Comparison of ENCODE assay signal across 16 mouse cellular contexts in genomic region chr2:165976874-165977273, GRCm38 (mm10). TPM values are rescaled to one million over a fixed set of nuclear protein-coding genes. Genes with fewer than 3 reads are reported as not detected.
DNase-seq lines count a peak whose midpoint lies in the region; ATAC-seq and TF ChIP-seq lines count a peak whose summit lies in the region.
"Had no signal": no experiment of that assay in that cellular context is flagged by ENCODE, and none has a peak within 500 bp of the region (broad histone marks: within the 10 kb centered on the region; RNA-seq: fewer than 3 reads in every experiment).

No protein-coding gene starts in this region.

- H3K4me3 ChIP-seq in G1E (ENCODE audit: low read depth, low read length): no peak overlapping the region
- H3K4me3 ChIP-seq in heart, embryonic 13.5 days: no peak overlapping the region
- H3K4me3 ChIP-seq in cerebellum, adult 2 months (replicated peaks; ENCODE audit: insufficient read depth, low read depth, low read length): no peak overlapping the region
- H3K4me3 ChIP-seq: forebrain, embryonic 10.5 days; intestine, embryonic 15.5 days; limb, embryonic 13.5 days had no signal

- no peak overlapping the region for H3K9ac ChIP-seq in heart, embryonic 13.5 days
- H3K9ac ChIP-seq: intestine, embryonic 15.5 days; limb, embryonic 13.5 days had no signal

- H3K9me3 ChIP-seq in G1E (replicated peaks): peaks cover 3% of the 10 kb centered on the region; the same call in 1 of the 2 replicates
- peaks cover 5% of the 10 kb centered on the region; the same call in 1 of the 2 replicates for H3K9me3 ChIP-seq in heart, embryonic 13.5 days
- H3K9me3 ChIP-seq: forebrain, embryonic 10.5 days; intestine, embryonic 15.5 days; limb, embryonic 13.5 days had no signal

- intact Hi-C loops in heart, postnatal 14 days (cut with DNase I): no loop called here

- 0 out of 2 replicates have a peak overlapping the region, but pooled peaks have one; percentile 5 for H3K27ac ChIP-seq in heart, embryonic 13.5 days (replicated peaks)
- H3K27ac ChIP-seq in cerebellum, adult 2 months (ENCODE audit: insufficient read depth, low read length): no peak overlapping the region
- H3K27ac ChIP-seq: forebrain, embryonic 10.5 days; intestine, embryonic 15.5 days; limb, embryonic 13.5 days had no signal

- TF ChIP-seq POLR2A in cerebellum, adult 2 months (IDR thresholded peaks at IDR 0.05; ENCODE audit: borderline replicate concordance, insufficient read depth, low read length): no peak

- no peak overlapping the region for H3K4me2 ChIP-seq in heart, embryonic 13.5 days
- H3K4me2 ChIP-seq: intestine, embryonic 15.5 days; limb, embryonic 13.5 days had no signal

- H3K36me3 ChIP-seq in G1E (replicated peaks): no peaks in the 10 kb centered on the region
- H3K36me3 ChIP-seq in heart, embryonic 13.5 days: no peaks in the 10 kb centered on the region
- H3K36me3 ChIP-seq: forebrain, embryonic 10.5 days; intestine, embryonic 15.5 days; limb, embryonic 13.5 days had no signal

- peaks cover 8% of the 10 kb centered on the region; the same call in 1 of the 2 replicates for H3K27me3 ChIP-seq in G1E (ENCODE audit: insufficient read depth, low read length)
- H3K27me3 ChIP-seq in heart, embryonic 13.5 days (replicated peaks): no peaks in the 10 kb centered on the region
- no peaks in the 10 kb centered on the region for H3K27me3 ChIP-seq in cerebellum, adult 2 months (ENCODE audit: control insufficient read depth, insufficient read depth, low read length)
- H3K27me3 ChIP-seq: intestine, embryonic 15.5 days; limb, embryonic 13.5 days had no signal

- TF ChIP-seq CTCF in G1E (IDR thresholded peaks at IDR 0.05; ENCODE audit: low read depth, low read length): no peak
- no peak for TF ChIP-seq CTCF in cerebellum, adult 2 months (IDR thresholded peaks at IDR 0.05; ENCODE audit: borderline replicate concordance, insufficient read depth, low read depth, low read length)

- DNase-seq in heart, adult 9 months (ENCODE audit: low spot score in 2 of 2): peak; percentile 48 to 65
- DNase-seq in heart, postnatal 14 days: no peak
- DNase-seq in G1E (ENCODE audit: low spot score): no peak
- DNase-seq in cerebellum, adult 2 months: no peak
- no peak for DNase-seq in adrenal gland, adult 18-20 months (ENCODE audit: low spot score in 2 of 2)
- DNase-seq: cerebellum, adult 11-12 months; embryo, embryonic 11 days; kidney, postnatal 36 days; right cerebral cortex, postnatal 14 days; thymus, postnatal 25 days had no signal

- WGBS in heart, embryonic 13.5 days: 40% methylated on average over 5 of the region's 5 CpGs
- WGBS in cerebellum, adult 2 months: 76% methylated on average over 5 of the region's 5 CpGs

- no peaks in the 10 kb centered on the region for H3K4me1 ChIP-seq in G1E (ENCODE audit: insufficient read depth, low read depth, low read length)
- H3K4me1 ChIP-seq in heart, embryonic 13.5 days: peaks cover 21% of the 10 kb centered on the region
- H3K4me1 ChIP-seq in cerebellum, adult 2 months (ENCODE audit: control insufficient read depth, insufficient read depth, low read length): no peaks in the 10 kb centered on the region
- H3K4me1 ChIP-seq: intestine, embryonic 15.5 days; limb, embryonic 13.5 days had no signal

- peak; percentile 49; the same call in 1 of the 2 replicates for ATAC-seq in G1E (ENCODE audit: extremely low read depth, insufficient number of reproducible peaks, low FRiP score, poor library complexity, severe bottlenecking)
- ATAC-seq in heart, embryonic 13.5 days (ENCODE audit: extremely low read depth, insufficient number of reproducible peaks, low FRiP score, low TSS enrichment): no peak
- peak; percentile 78 for ATAC-seq in megakaryocyte progenitor cell, adult 5-6 weeks (replicated peaks; ENCODE audit: poor library complexity)
- ATAC-seq in erythroblast, adult 5-6 weeks (replicated peaks; ENCODE audit: low FRiP score, poor library complexity, severe bottlenecking): no peak
- ATAC-seq: intestine, embryonic 15.5 days had no signal

RNA-seq across cellular contexts. Expression of gene Ncoa3, which starts 15.6 kb away (rescaled TPM):
- 10 to 100 TPM; 28.7 to 31.5 TPM for total RNA-seq in heart, postnatal 14 days (2021)
- total RNA-seq in G1E (2014; fragmentation: Nextera tagmentation) (16.6 and 17.9 TPM in 2 replicates), G1E (2017) (13.6 and 14.6 TPM in 2 replicates)
- polyA plus RNA-seq in G1E (2012): 6.4 and 8.2 TPM in 2 replicates
- 10.5 and 11.2 TPM in 2 replicates for polyA plus RNA-seq in heart, embryonic 13.5 days (2015; fragmentation: Nextera tagmentation; extraction: Ambion mirVana)
- total RNA-seq in megakaryocyte progenitor cell, adult 5-6 weeks (2015): 16.2 and 17.7 TPM in 2 replicates
- 12.0 and 18.2 TPM in 2 replicates for total RNA-seq in megakaryocyte progenitor cell, adult 5-6 weeks (2017)
- polyA plus RNA-seq in cerebellum, adult 2 months (2012; rRNA removed): 23.6 and 23.7 TPM in 2 replicates
- 9.2 and 13.4 TPM in 2 replicates for total RNA-seq in erythroblast, adult 5-6 weeks (2015; ENCODE audit: low replicate concordance)
- total RNA-seq in erythroblast, adult 5-6 weeks (2017; ENCODE audit: low replicate concordance): 10.4 and 12.7 TPM in 2 replicates
- 10 to 100 TPM; 32.1 to 35.9 TPM for total RNA-seq in adrenal gland, adult 18-20 months (2021)

Comparison
In these comparisons a context has a peak if more than half of its experiments do, and no peak if none do; other contexts are left out.
1. DNase-seq: peak in heart, adult 9 months (2 of 2); none in heart, postnatal 14 days (0 of 2), G1E (single experiment), cerebellum, adult 2 months (0 of 2) and adrenal gland, adult 18-20 months (0 of 2).
2. ATAC-seq: peak in G1E (single experiment) and megakaryocyte progenitor cell, adult 5-6 weeks (single experiment); none in heart, embryonic 13.5 days (single experiment) and erythroblast, adult 5-6 weeks (single experiment).